Mouse (Mus musculus): ENCODE measurements around the gene Pld6.

- no peak for TF ChIP-seq CTCF (conservative IDR thresholded peaks at IDR 0.05; ENCODE audit: low read length)
- no peak for TF ChIP-seq POU5F1 (IDR thresholded peaks at IDR 0.05; ENCODE audit: borderline replicate concordance, low read length)
Observed at GRCm38 (mm10) chr11:59786444-59787198, 824 bp downstream of the Pld6 start.

Data from E14TG2a.4 (cell line).